Mouse (Mus musculus): ENCODE measurements at regions not wholly inside any gene's neighbourhood (a gene's known extent, or its start where the extent isn't known, plus 50 kb on each side); places are given as distances from the start of the nearest gene placed in this dataset.

DNA sequence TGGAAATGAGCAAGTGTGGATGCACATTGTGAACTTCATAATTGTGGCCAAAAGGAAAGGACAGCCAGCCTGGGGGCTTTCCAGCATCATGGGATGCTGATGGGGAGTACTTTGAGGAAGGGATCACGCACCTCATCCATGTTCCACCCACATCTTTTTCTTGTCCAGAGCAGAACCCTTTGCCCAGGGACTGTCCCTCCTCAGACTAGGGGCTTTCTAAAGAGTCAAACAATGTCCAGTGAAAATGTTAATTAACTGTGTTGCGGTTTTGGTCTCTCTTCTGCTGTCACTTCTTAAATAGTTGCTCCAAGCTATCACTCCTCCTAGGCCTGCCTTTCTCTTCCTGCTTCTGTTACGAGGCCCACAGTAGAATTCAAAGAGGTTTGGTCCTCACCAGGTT is 51.6 kb upstream of the Il12b start:
- Histone ChIP-seq H3K36me3 (ENCODE audit: control insufficient read depth, insufficient read depth, low read length) (no peaks in the 10 kb centered on the region), H3K4me3 (ENCODE audit: low read depth, low read length) (no peak overlapping the region), H3K27me3 (ENCODE audit: control insufficient read depth, insufficient read depth, low read length) (no peaks in the 10 kb centered on the region), H3K4me1 (ENCODE audit: control insufficient read depth, insufficient read depth, low read length) (no peaks in the 10 kb centered on the region), H3K4me2 (no peak overlapping the region), H3K27ac (ENCODE audit: low read depth, low read length) (no peak overlapping the region), H3K9me3 (ENCODE audit: control insufficient read depth, low read length) (no peaks in the 10 kb centered on the region), H3K9ac (ENCODE audit: low read length) (no peak overlapping the region)
- 74% methylated on average over 3 of the region's 3 CpGs for WGBS
- DNase-seq (ENCODE audit: low spot score, missing footprints), result no peak
- ATAC-seq (ENCODE audit: low FRiP score), result no peak

DNA sequence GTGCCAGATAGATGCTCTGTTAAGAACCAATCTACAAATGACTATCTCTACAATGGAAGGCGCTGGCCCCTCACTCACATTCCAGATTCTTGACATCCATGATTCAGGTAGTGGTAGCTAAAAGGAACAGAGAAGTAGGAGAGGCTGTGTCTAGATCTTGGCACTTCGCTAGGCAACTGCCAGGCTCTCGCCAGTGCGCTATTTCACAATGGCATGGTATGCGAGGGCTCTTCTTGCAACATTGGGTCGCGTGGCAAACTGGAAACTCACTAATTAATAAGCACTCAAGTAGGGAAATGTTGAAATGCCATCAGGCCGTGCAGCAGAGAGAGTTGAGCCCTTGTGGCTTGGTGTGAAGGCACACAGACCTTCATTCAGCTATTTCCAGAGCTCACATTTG is 50.3 kb upstream of the Il12b start:
- Histone ChIP-seq H3K4me2 (no peak overlapping the region), H3K9ac (ENCODE audit: low read length) (no peak overlapping the region), H3K9me3 (ENCODE audit: control insufficient read depth, low read length) (no peaks in the 10 kb centered on the region), H3K27ac (ENCODE audit: low read depth, low read length) (no peak overlapping the region), H3K4me3 (ENCODE audit: low read depth, low read length) (no peak overlapping the region), H3K27me3 (ENCODE audit: control insufficient read depth, insufficient read depth, low read length) (no peaks in the 10 kb centered on the region), H3K36me3 (ENCODE audit: control insufficient read depth, insufficient read depth, low read length) (no peaks in the 10 kb centered on the region), H3K4me1 (ENCODE audit: control insufficient read depth, insufficient read depth, low read length) (no peaks in the 10 kb centered on the region)
- no peak for DNase-seq (ENCODE audit: low spot score, missing footprints)
- ATAC-seq (ENCODE audit: low FRiP score), result no peak
- WGBS, result 88% methylated on average over 8 of the region's 8 CpGs
